Mouse (Mus musculus) forebrain, embryonic 10.5 days (tissue): ENCODE measurements around the gene Dag1. TPM values are rescaled to one million over a fixed set of nuclear protein-coding genes. Genes with fewer than 3 reads are reported as not detected.
A peak's percentile ranks its signal among the peaks of the same experiment; 100 is the strongest.
"Not testable (repeated sequence)": the region's sequence is repeated elsewhere in the genome, so short reads cannot be mapped to it uniquely, and the experiment has no call there.

Experiments used
- DNase-seq: peaks from one replicate; pipeline ENCODE4 v3.0.0-alpha.2; 2017; ENCODE audit warnings: low spot score; ENCODE audit errors: extremely low spot score
- H3K27ac ChIP-seq: fragments of 300-500 bp; sonication (generic); 2 replicates; pipeline ENCODE4 v1.5.1; 2016; ENCODE audit warnings: mild to moderate bottlenecking
- H3K27me3 ChIP-seq: fragments of 300-500 bp; sonication (generic); 2 replicates; pipeline ENCODE4 v1.6.1; 2016; ENCODE audit warnings: mild to moderate bottlenecking; ENCODE audit not compliant: poor library complexity, severe bottlenecking
- H3K36me3 ChIP-seq: fragments of 300-500 bp; sonication (generic); replicated peaks from 2 replicates; pipeline ENCODE4 v1.6.1; 2016; ENCODE audit warnings: mild to moderate bottlenecking, moderate library complexity
- H3K4me1 ChIP-seq: fragments of 300-500 bp; sonication (generic); 2 replicates; pipeline ENCODE4 v1.6.1; 2016
- H3K4me3 ChIP-seq: fragments of 300-500 bp; sonication (generic); 2 replicates; pipeline ENCODE4 v1.5.1; 2016; ENCODE audit warnings: mild to moderate bottlenecking, moderate library complexity
- H3K9me3 ChIP-seq: fragments of 300-500 bp; sonication (generic); 2 replicates; pipeline ENCODE4 v1.6.1; 2016; ENCODE audit warnings: mild to moderate bottlenecking, moderate library complexity
- WGBS: fragments of 180-500 bp; shearing (Covaris S2); methylation state at CpG from one replicate; pipeline ENCODE4 v1.1.7; 2016; 5-methylcytosine and 5-hydroxymethylcytosine counted together
- polyA plus RNA-seq: library from polyadenylated mRNA; unstranded; fragments of >200 nt; fragmentation: Nextera tagmentation; extraction: Ambion mirVana; gene quantifications from 2 replicates; pipeline ENCODE4 v1.2.1, GENCODE M21; 2016

Dag1 gene
- polyA plus RNA-seq, 1 experiment from 2014 or later = 74.0 TPM

GRCm38 (mm10) chr9:108205571-108205901, 58.2 kb downstream of the Dag1 start:
- Histone ChIP-seq H3K4me1 (peaks cover 26% of the 10 kb centered on the region), H3K36me3 (peaks cover 47% of the 10 kb centered on the region), H3K9me3 (no peaks in the 10 kb centered on the region), H3K27ac (peak overlapping the region; percentile 74), H3K27me3 (no peaks in the 10 kb centered on the region), H3K4me3 (no peak overlapping the region)
- DNase-seq = no peak
- WGBS = 89% methylated on average over 3 of the region's 3 CpGs

GRCm38 (mm10) chr9:108204884-108205570, 58.7 kb downstream of the Dag1 start:
- WGBS = 53% methylated on average over 8 of the region's 8 CpGs
- DNase-seq = peak; percentile 40
- H3K9me3 ChIP-seq = no peaks in the 10 kb centered on the region
- H3K27ac ChIP-seq = peak overlapping the region; percentile 74
- H3K4me3 ChIP-seq = no peak overlapping the region
- no peaks in the 10 kb centered on the region for H3K27me3 ChIP-seq
- H3K4me1 ChIP-seq = peaks cover 30% of the 10 kb centered on the region
- H3K36me3 ChIP-seq = peaks cover 47% of the 10 kb centered on the region

- Histone ChIP-seq H3K27me3 (no peaks in the 10 kb centered on the region), H3K4me3 (no peak overlapping the region), H3K36me3 (peaks cover 27% of the 10 kb centered on the region), H3K4me1 (peaks cover 30% of the 10 kb centered on the region), H3K9me3 (no peaks in the 10 kb centered on the region), H3K27ac (no peak overlapping the region)
- peak; percentile 53 for DNase-seq
- 48% methylated on average over 13 of the region's 13 CpGs for WGBS
These were observed 60.7 kb downstream of the Dag1 start for GRCm38 (mm10) chr9:108203015-108203414.

DNA sequence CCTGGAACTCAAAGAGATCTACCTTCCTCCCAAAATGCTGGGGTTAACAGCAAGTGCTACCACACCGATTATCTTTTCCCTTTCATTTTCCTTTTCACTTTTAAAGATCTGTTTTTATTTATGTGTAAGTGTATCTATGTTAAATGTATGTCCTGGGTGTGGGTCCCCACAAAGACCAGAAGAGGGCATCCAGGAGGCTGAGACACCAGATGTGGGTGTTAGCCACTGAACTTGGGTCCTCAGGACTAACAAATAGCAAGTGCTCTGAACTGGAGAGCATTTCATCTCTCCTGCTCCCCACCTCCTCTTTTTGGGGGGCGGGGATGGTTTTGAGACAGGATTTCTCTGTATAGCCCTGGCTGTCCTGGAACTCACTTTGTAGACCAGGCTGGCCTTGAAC, 61.6 kb downstream of the Dag1 start:
- Histone ChIP-seq H3K9me3 (no peaks in the 10 kb centered on the region), H3K4me1 (peaks cover 36% of the 10 kb centered on the region), H3K27me3 (no peaks in the 10 kb centered on the region), H3K36me3 (peaks cover 19% of the 10 kb centered on the region), H3K4me3 (no peak overlapping the region), H3K27ac (no peak overlapping the region)
- no peak for DNase-seq
- WGBS = 92% methylated on average over 2 of the region's 2 CpGs

- peaks cover 9% of the 10 kb centered on the region for H3K36me3 ChIP-seq
- peak; percentile 96 for DNase-seq
- H3K27ac ChIP-seq = peak overlapping the region; percentile 74
- peak overlapping the region; percentile 40 for H3K4me3 ChIP-seq
- H3K9me3 ChIP-seq = no peaks in the 10 kb centered on the region
- under 1% methylated on average over 13 of the region's 13 CpGs for WGBS
- H3K4me1 ChIP-seq = peaks cover 42% of the 10 kb centered on the region
- H3K27me3 ChIP-seq = no peaks in the 10 kb centered on the region
These were observed 62.6 kb downstream of the Dag1 start for GRCm38 (mm10) chr9:108201160-108201559.

DNA sequence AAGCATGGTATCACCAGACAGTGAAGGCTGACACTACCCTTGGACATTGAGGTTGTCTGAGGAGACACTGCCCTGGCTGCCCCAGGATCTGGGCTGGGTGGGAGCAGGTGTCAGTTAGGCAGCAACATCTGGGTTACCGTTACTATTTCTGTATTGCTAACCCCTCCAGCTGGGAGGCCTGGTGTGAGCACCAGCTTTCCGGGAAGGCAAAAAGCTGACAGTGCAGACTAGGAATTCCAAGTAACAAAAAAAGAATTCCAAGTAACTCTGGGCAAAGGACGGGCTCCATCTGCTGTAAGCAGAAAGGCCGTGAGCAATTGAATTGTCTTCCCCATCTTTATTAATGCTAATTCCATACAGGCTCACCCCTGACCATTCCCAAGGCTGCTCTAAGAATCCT, 65.1 kb downstream of the Dag1 start:
- WGBS = 73% methylated on average over 4 of the region's 4 CpGs
- Histone ChIP-seq H3K4me3 (no peak overlapping the region), H3K36me3 (no peaks in the 10 kb centered on the region), H3K27ac (no peak overlapping the region), H3K27me3 (no peaks in the 10 kb centered on the region), H3K4me1 (peaks cover 26% of the 10 kb centered on the region), H3K9me3 (no peaks in the 10 kb centered on the region)
- no peak for DNase-seq

DNA sequence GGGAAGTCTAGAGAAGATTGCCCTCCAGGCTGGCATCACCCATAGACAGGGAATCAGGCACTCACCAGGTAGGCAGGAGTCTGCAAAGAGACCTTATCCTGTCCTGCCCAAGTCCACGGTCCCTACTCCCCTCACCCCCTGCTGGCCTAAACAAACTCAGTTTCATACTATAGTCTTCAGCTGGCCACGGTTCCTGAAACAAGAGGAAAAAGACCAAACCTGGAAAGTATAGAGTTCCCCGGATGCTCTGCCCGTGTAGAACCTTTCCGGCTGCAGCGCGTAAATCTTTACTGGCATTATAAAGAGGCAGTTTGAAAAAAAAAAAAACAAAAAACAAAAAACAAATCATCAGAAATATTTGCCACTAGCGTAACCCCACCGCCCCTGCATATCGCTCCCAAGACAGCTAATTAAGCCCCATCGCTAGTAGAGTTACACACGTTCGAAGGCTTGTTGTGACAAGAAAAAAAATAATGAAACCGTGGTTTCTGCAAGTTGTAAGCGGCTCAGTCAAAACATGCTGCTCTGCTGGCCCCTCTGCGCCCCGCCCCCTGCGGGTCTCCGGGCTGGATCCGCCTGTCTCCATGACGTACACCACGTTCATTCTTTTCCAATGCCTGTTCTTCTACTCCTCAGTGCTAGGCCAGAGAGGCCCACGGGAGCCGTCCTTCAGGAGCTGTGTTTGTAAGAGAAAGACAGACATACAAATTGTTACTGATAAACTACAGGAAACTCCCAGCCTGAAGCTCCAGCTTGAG, 66.7 kb downstream of the Dag1 start:
- H3K27ac ChIP-seq = peak overlapping the region; percentile 72

DNA sequence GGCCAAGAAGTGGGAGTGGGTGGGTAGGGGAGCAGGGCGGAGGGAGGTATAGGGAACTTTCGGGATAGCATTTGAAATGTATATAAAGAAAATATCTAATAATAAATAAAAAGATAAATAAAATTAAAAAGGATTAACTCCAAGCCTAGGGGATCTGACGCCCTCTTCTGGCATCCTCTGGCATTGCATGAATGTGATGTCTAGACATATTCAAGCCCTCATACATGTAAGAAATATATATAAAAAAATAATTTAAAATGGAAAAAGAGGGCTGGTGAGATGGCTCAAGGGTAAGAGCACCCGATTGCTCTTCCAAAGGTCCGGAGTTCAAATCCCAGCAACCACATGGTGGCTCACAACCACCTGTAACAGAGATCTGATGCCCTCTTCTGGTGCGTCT, 67.5 kb downstream of the Dag1 start:
- 73% methylated on average over 6 of the region's 6 CpGs for WGBS
- not testable (repeated sequence) for H3K9me3 ChIP-seq

More for the DNA sequence above, 66.7 kb downstream of the Dag1 start:
- Histone ChIP-seq H3K4me3 (peak overlapping the region; percentile 30), H3K36me3 (no peaks in the 10 kb centered on the region), H3K4me1 (peaks cover 26% of the 10 kb centered on the region), H3K27me3 (no peaks in the 10 kb centered on the region), H3K9me3 (no peaks in the 10 kb centered on the region)
- peak; percentile 29 for DNase-seq
- 36% methylated on average over 24 of the region's 24 CpGs for WGBS

GRCm38 (mm10) chr9:108189787-108190679, 73.7 kb downstream of the Dag1 start, which contains the start of gene Bsn:
TSS of gene Bsn (minus strand) at chr9:108190384.
- 1% methylated on average over 87 of the region's 91 CpGs for WGBS
- H3K36me3 ChIP-seq = no peaks in the 10 kb centered on the region
- DNase-seq = peak; percentile 82
- H3K4me1 ChIP-seq = peaks cover 14% of the 10 kb centered on the region
- H3K4me3 ChIP-seq = peak within 1 kb of the TSS; percentile 71
- H3K27me3 ChIP-seq = peaks cover 47% of the 10 kb centered on the region
- peak within 1 kb of the TSS; percentile 84 for H3K27ac ChIP-seq
- no peaks in the 10 kb centered on the region for H3K9me3 ChIP-seq

More for the DNA sequence above, 67.5 kb downstream of the Dag1 start:
- H3K36me3 ChIP-seq, H3K27ac ChIP-seq, H3K4me3 ChIP-seq, DNase-seq, H3K27me3 ChIP-seq: not testable (repeated sequence)
- peaks cover 23% of the 10 kb centered on the region for H3K4me1 ChIP-seq

DNA sequence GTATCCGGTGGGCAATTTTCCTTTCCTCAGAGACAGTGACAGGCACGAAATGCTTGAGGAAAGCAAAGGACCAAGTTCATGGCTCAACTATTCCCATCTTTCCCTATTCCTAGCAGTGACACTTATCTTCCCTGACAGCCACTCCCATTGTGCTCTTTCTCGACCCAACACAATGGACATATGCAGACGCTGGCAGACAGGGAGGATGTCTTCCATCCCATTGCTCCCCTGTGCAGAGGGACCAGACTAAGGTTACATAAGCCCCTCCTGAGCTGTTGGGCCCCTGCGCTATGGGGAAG, 74.3 kb downstream of the Dag1 start:
- Histone ChIP-seq H3K4me1 (peaks cover 14% of the 10 kb centered on the region), H3K9me3 (no peaks in the 10 kb centered on the region), H3K27ac (peak overlapping the region; percentile 84; the same call in 1 of the 2 replicates), H3K4me3 (peak overlapping the region; percentile 71), H3K27me3 (peaks cover 47% of the 10 kb centered on the region), H3K36me3 (no peaks in the 10 kb centered on the region)
- 46% methylated on average over 5 of the region's 5 CpGs for WGBS
- no peak for DNase-seq

DNA sequence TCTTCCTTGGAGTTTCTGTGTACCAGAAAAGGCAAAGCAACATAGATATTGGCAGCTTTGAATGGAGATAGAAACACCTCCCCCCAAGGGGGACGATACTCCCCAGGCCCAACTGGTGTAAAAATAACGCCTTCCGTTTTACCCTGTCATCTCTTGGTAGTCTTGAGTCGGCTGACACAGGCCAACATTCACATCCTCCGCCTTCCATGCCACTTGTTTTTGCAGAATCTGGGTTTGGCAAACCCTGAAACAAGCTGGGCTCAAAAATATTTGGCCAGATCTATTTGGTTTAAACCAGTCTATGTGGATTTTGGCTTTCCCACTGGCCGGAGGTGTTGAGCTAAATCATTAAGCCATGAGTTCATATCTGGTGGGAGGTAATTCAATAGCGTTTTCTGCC, 74.7 kb downstream of the Dag1 start:
- 91% methylated on average over 7 of the region's 7 CpGs for WGBS
- no peaks in the 10 kb centered on the region for H3K9me3 ChIP-seq
- peak overlapping the region; percentile 71; the same call in 1 of the 2 replicates for H3K4me3 ChIP-seq
- no peak overlapping the region for H3K27ac ChIP-seq
- peaks cover 47% of the 10 kb centered on the region for H3K27me3 ChIP-seq
- no peak for DNase-seq
- peaks cover 14% of the 10 kb centered on the region for H3K4me1 ChIP-seq
- no peaks in the 10 kb centered on the region for H3K36me3 ChIP-seq

- 81% methylated on average over 8 of the region's 8 CpGs for WGBS
- H3K4me3 ChIP-seq = no peak overlapping the region
- peaks cover 16% of the 10 kb centered on the region for H3K4me1 ChIP-seq
- DNase-seq = no peak
- no peaks in the 10 kb centered on the region for H3K36me3 ChIP-seq
- peaks cover 47% of the 10 kb centered on the region for H3K27me3 ChIP-seq
- H3K9me3 ChIP-seq = no peaks in the 10 kb centered on the region
- H3K27ac ChIP-seq = no peak overlapping the region
These were observed 75.2 kb downstream of the Dag1 start for GRCm38 (mm10) chr9:108188511-108188910.
